Mouse (Mus musculus): Measurements from ENCODE around the gene Cyb5d1. TPM values are rescaled to one million over a fixed set of nuclear protein-coding genes. Genes with fewer than 3 reads are reported as not detected.

Gene Cyb5d1
- polyA plus RNA-seq, 1 experiment from 2014 or later, result 47.7 TPM

- Histone ChIP-seq H3K4me2 (replicated peaks) (no peak overlapping the region), H3K36me3 (peaks cover 100% of the 10 kb centered on the region), H3K4me1 (replicated peaks) (no peaks in the 10 kb centered on the region; the same call in none of the 2 replicates), H3K9me3 (no peaks in the 10 kb centered on the region), H3K27ac (no peak overlapping the region), H3K9ac (replicated peaks) (no peak overlapping the region), H3K27me3 (no peaks in the 10 kb centered on the region), H3K4me3 (replicated peaks) (no peak overlapping the region)
- no peak for ATAC-seq
- WGBS, result 94% methylated on average over 12 of the region's 12 CpGs
These were observed 37.7 kb downstream of the Cyb5d1 start for GRCm38 (mm10) chr11:69357690-69358089.

- Histone ChIP-seq H3K9me3 (no peaks in the 10 kb centered on the region), H3K27ac (no peak overlapping the region), H3K9ac (replicated peaks) (no peak overlapping the region), H3K36me3 (peaks cover 100% of the 10 kb centered on the region), H3K4me1 (replicated peaks) (no peaks in the 10 kb centered on the region), H3K27me3 (no peaks in the 10 kb centered on the region), H3K4me3 (replicated peaks) (no peak overlapping the region), H3K4me2 (replicated peaks) (no peak overlapping the region)
- ATAC-seq, result no peak
- WGBS, result 97% methylated on average over 5 of the region's 5 CpGs
These were observed 38.9 kb downstream of the Cyb5d1 start for GRCm38 (mm10) chr11:69356544-69356943.

DNA sequence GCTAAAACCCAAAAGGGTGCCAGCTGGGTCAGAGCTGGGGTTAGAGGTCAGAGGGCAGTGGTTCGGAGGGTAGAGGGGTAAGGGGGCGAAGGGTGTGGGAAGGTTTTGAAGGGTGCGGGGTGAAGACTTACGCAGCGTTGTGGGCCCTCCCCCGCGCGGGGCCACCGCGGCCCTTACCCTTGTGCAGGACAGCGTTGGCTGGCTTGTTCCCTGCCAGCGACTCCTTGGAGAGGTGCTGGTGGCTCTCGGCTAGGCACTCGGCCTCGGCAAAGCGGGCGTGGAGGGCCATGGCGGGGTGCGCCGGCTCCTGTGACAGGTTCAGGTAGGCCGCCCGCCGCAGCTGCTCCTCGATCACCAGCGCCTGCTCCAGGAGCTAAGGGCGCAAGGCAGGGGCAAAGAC, 49.0 kb downstream of the Cyb5d1 start:
- WGBS, result 90% methylated on average over 20 of the region's 26 CpGs
- no peak for ATAC-seq
- Histone ChIP-seq H3K4me1 (replicated peaks) (peaks cover 8% of the 10 kb centered on the region), H3K9me3 (no peaks in the 10 kb centered on the region), H3K36me3 (peaks cover 88% of the 10 kb centered on the region), H3K4me2 (replicated peaks) (no peak overlapping the region), H3K4me3 (replicated peaks) (no peak overlapping the region), H3K9ac (replicated peaks) (no peak overlapping the region), H3K27me3 (no peaks in the 10 kb centered on the region), H3K27ac (no peak overlapping the region)

Other genes with a start within 250 kb of the Cyb5d1 start
- gene Alox12b, start 238.6 kb downstream of the Cyb5d1 start, polyA plus RNA-seq (2015; fragmentation: Nextera tagmentation; extraction: Ambion mirVana), result 0.13 TPM in 1 of 2 replicates, not detected in the other
- gene Alox8, start 197.8 kb downstream of the Cyb5d1 start, polyA plus RNA-seq (2015; fragmentation: Nextera tagmentation; extraction: Ambion mirVana), result 0.06 and 0.07 TPM in 2 replicates
- 0.32 and 0.42 TPM in 2 replicates for gene Gucy2e, start 158.6 kb downstream of the Cyb5d1 start, polyA plus RNA-seq (2015; fragmentation: Nextera tagmentation; extraction: Ambion mirVana)
- gene Cntrob, start 71.9 kb downstream of the Cyb5d1 start, polyA plus RNA-seq (2015; fragmentation: Nextera tagmentation; extraction: Ambion mirVana), result 29.8 and 30.8 TPM in 2 replicates
- 221 and 223 TPM in 2 replicates for gene Trappc1, start 71.7 kb downstream of the Cyb5d1 start, polyA plus RNA-seq (2015; fragmentation: Nextera tagmentation; extraction: Ambion mirVana)
- gene Kcnab3, start 69.4 kb downstream of the Cyb5d1 start, polyA plus RNA-seq (2015; fragmentation: Nextera tagmentation; extraction: Ambion mirVana), result 3.9 and 4.9 TPM in 2 replicates
- 146 and 155 TPM in 2 replicates for gene Rnf227, start 55.2 kb downstream of the Cyb5d1 start, polyA plus RNA-seq (2015; fragmentation: Nextera tagmentation; extraction: Ambion mirVana)
- 83.5 and 91.9 TPM in 2 replicates for gene Chd3, start 26.2 kb downstream of the Cyb5d1 start, polyA plus RNA-seq (2015; fragmentation: Nextera tagmentation; extraction: Ambion mirVana)
- gene Naa38, start 144 bp downstream of the Cyb5d1 start, polyA plus RNA-seq (2015; fragmentation: Nextera tagmentation; extraction: Ambion mirVana), result 92.2 and 105 TPM in 2 replicates
- 4.9 and 7.0 TPM in 2 replicates for gene Tmem88, start 2.6 kb upstream of the Cyb5d1 start, polyA plus RNA-seq (2015; fragmentation: Nextera tagmentation; extraction: Ambion mirVana)
- 54.9 and 59.2 TPM in 2 replicates for gene Kdm6b, start 18.0 kb upstream of the Cyb5d1 start, polyA plus RNA-seq (2015; fragmentation: Nextera tagmentation; extraction: Ambion mirVana)
- gene Dnah2, start 153.5 kb upstream of the Cyb5d1 start, polyA plus RNA-seq (2015; fragmentation: Nextera tagmentation; extraction: Ambion mirVana), result 2.2 and 2.7 TPM in 2 replicates
- gene Efnb3, start 164.6 kb upstream of the Cyb5d1 start, polyA plus RNA-seq (2015; fragmentation: Nextera tagmentation; extraction: Ambion mirVana), result 95.0 and 130 TPM in 2 replicates
- gene Wrap53, start 184.6 kb upstream of the Cyb5d1 start, polyA plus RNA-seq (2015; fragmentation: Nextera tagmentation; extraction: Ambion mirVana), result 24.5 and 26.9 TPM in 2 replicates
- gene Trp53, start 184.7 kb upstream of the Cyb5d1 start, polyA plus RNA-seq (2015; fragmentation: Nextera tagmentation; extraction: Ambion mirVana), result 84.2 and 93.4 TPM in 2 replicates
- 23.2 and 24.3 TPM in 2 replicates for gene Atp1b2, start 210.3 kb upstream of the Cyb5d1 start, polyA plus RNA-seq (2015; fragmentation: Nextera tagmentation; extraction: Ambion mirVana)
- gene Shbg, start 222.3 kb upstream of the Cyb5d1 start, polyA plus RNA-seq (2015; fragmentation: Nextera tagmentation; extraction: Ambion mirVana), result not detected in 2 replicates
- 25.1 and 28.5 TPM in 2 replicates for gene Sat2, start 226.4 kb upstream of the Cyb5d1 start, polyA plus RNA-seq (2015; fragmentation: Nextera tagmentation; extraction: Ambion mirVana)
- gene Fxr2, start 237.4 kb upstream of the Cyb5d1 start, polyA plus RNA-seq (2015; fragmentation: Nextera tagmentation; extraction: Ambion mirVana), result 40.5 and 52.4 TPM in 2 replicates